Mouse (Mus musculus): ENCODE results near the gene Dicer1. TPM values are rescaled to one million over a fixed set of nuclear protein-coding genes. Genes with fewer than 3 reads are reported as not detected.

Dicer1 gene
- polyA plus RNA-seq, 1 experiment from 2014 or later: 11.2 TPM

DNA sequence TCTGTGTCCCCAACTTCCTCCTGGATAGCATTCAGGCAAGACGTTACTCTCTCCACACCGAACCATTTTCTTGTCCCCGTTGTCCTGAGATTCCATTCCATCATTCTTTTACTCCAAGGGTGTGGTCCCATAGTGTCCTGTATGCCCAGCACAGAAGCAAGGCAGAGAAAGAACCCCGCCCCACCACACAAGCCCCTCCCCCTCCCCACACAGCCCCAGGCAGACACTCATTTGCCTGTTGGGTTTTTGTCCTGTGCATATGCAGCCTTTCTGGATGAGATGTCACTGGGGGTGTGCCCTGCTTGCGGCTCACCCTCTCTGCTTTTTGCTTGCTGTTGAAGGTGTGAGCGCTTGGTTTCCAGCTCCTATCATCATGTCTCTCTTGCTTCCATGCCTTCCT is 103.4 kb downstream of the Dicer1 start:
- no peak overlapping the region for H3K27ac ChIP-seq (ENCODE audit: low read length)
- H3K9me3 ChIP-seq (ENCODE audit: control insufficient read depth, low read length): no peaks in the 10 kb centered on the region
- no peak overlapping the region for H3K4me3 ChIP-seq (ENCODE audit: low read length)
- no peaks in the 10 kb centered on the region for H3K36me3 ChIP-seq (ENCODE audit: control insufficient read depth, insufficient read depth, low read length)
- ATAC-seq: no peak
- no peaks in the 10 kb centered on the region for H3K4me1 ChIP-seq (ENCODE audit: control insufficient read depth, insufficient read depth, low read length)
- H3K9ac ChIP-seq (ENCODE audit: low read depth, low read length): no peak overlapping the region
- no peak overlapping the region for H3K4me2 ChIP-seq (ENCODE audit: low read depth, low read length)
- H3K27me3 ChIP-seq (replicated peaks; ENCODE audit: control insufficient read depth, insufficient read depth, low read length): no peaks in the 10 kb centered on the region
- 85% methylated on average over 6 of the region's 6 CpGs for WGBS

DNA sequence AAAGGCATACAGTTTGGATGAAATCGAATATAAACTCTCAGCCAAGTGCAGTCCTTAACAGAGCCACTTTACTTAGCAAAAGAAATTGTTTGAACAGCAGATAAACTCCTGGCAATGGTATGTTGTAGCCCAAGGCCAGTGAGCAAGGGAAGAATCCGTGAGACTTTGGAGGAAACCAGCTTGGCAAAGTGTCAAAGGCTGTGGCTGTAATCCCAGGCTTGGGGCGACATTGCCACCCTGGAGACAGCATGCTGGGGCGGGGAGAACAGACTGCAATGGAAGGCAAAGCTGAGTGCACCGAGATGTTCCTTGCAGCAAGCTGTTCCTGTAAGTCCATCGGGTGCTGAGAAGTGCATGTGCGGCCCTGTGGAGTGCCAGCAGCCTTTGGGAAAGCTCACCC is 109.4 kb downstream of the Dicer1 start:
- no peak overlapping the region for H3K9ac ChIP-seq (ENCODE audit: low read depth, low read length)

DNA sequence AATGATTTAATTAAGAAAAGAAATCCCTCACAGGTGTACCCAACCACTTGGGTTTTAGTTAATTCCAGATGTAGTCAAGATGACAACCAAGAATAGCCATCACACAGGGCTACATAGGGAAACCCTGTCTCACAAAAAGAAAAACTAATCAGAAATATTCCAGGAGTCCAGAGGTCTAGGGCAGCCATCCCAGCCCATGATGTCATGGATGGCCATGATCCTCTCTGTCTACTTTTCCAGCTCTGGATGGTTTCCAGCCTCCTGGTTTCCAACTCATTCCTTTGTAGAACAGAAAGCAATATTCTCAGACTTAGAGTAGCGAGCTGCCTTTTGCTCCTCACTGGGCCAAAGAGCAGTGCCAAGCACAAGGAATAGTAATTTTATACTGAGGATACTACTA is 110.8 kb downstream of the Dicer1 start:
- Histone ChIP-seq H3K4me3 (ENCODE audit: low read length) (no peak overlapping the region), H3K4me2 (ENCODE audit: low read depth, low read length) (no peak overlapping the region), H3K9me3 (ENCODE audit: control insufficient read depth, low read length) (no peaks in the 10 kb centered on the region), H3K27ac (ENCODE audit: low read length) (no peak overlapping the region), H3K36me3 (ENCODE audit: control insufficient read depth, insufficient read depth, low read length) (no peaks in the 10 kb centered on the region), H3K27me3 (replicated peaks; ENCODE audit: control insufficient read depth, insufficient read depth, low read length) (peaks cover 12% of the 10 kb centered on the region; the same call in 1 of the 2 replicates), H3K4me1 (ENCODE audit: control insufficient read depth, insufficient read depth, low read length) (no peaks in the 10 kb centered on the region; the same call in 1 of the 2 replicates), H3K9ac (ENCODE audit: low read depth, low read length) (no peak overlapping the region)
- WGBS: 87% methylated on average over 1 of the region's 1 CpGs
- no peak for ATAC-seq

More for the DNA sequence above, 109.4 kb downstream of the Dicer1 start:
- Histone ChIP-seq H3K9me3 (ENCODE audit: control insufficient read depth, low read length) (no peaks in the 10 kb centered on the region), H3K4me1 (ENCODE audit: control insufficient read depth, insufficient read depth, low read length) (no peaks in the 10 kb centered on the region; the same call in 1 of the 2 replicates), H3K36me3 (ENCODE audit: control insufficient read depth, insufficient read depth, low read length) (no peaks in the 10 kb centered on the region), H3K4me2 (ENCODE audit: low read depth, low read length) (no peak overlapping the region), H3K27me3 (replicated peaks; ENCODE audit: control insufficient read depth, insufficient read depth, low read length) (peaks cover 4% of the 10 kb centered on the region; the same call in 1 of the 2 replicates), H3K27ac (ENCODE audit: low read length) (no peak overlapping the region), H3K4me3 (ENCODE audit: low read length) (no peak overlapping the region)
- WGBS: 45% methylated on average over 7 of the region's 7 CpGs
- no peak for ATAC-seq

DNA sequence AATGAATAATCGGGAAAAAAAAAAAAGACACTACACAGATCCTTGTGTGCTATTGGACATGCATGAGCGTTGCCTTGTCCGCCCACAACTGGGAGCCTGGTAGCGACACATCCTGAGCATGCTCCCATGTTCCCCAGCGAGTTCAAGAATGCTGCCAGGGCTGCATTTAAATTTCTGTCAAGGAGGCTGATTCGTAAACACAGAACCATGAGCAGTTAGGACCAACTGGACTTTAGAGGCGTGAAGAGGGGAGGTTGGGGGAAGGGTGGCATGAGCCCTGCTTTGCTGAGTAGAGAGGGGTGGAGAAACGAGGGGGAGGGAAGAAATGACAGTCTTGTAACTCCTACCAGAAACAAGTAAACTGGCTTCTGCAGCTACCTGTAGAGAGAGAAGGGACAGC is 113.6 kb downstream of the Dicer1 start:
- no peaks in the 10 kb centered on the region for H3K9me3 ChIP-seq (ENCODE audit: control insufficient read depth, low read length)
- no peak overlapping the region for H3K9ac ChIP-seq (ENCODE audit: low read depth, low read length)
- no peak overlapping the region for H3K27ac ChIP-seq (ENCODE audit: low read length)
- peaks cover 15% of the 10 kb centered on the region; the same call in 1 of the 2 replicates for H3K27me3 ChIP-seq (replicated peaks; ENCODE audit: control insufficient read depth, insufficient read depth, low read length)
- no peak for ATAC-seq
- H3K4me2 ChIP-seq (ENCODE audit: low read depth, low read length): no peak overlapping the region
- 36% methylated on average over 8 of the region's 8 CpGs for WGBS
- H3K4me3 ChIP-seq (ENCODE audit: low read length): no peak overlapping the region
- no peaks in the 10 kb centered on the region; the same call in 1 of the 2 replicates for H3K4me1 ChIP-seq (ENCODE audit: control insufficient read depth, insufficient read depth, low read length)
- no peaks in the 10 kb centered on the region for H3K36me3 ChIP-seq (ENCODE audit: control insufficient read depth, insufficient read depth, low read length)

Other genes starting within 250 kb of the Dicer1 start
- gene Clmn, start 113.1 kb upstream of the Dicer1 start, polyA plus RNA-seq (2015; fragmentation: Nextera tagmentation; extraction: Ambion mirVana): 2.9 and 3.0 TPM in 2 replicates